Mouse (Mus musculus): ENCODE measurements around the gene Nav2.
A peak's percentile ranks its signal among the peaks of the same experiment; 100 is the strongest.

Gene Nav2

DNA sequence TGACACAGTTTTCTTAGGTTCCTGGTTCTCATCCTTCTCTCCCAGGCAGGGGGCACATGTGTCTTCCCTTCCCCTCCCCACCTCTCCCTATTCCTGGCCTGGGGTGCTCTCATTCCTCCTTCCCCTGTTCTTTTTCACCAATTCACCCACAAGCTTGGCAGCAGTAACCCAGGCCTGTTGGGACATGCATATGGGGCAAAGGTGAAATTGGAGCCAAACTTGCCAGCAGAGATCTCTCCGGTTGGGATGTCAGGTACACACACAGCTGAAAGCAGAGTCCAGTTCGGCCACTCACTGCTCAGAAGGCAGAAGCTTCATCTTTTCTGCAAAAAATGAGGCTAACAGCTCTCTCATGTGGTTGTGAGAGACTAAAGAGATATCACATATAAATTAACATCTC lies 26.3 kb downstream of the Nav2 start:
- DNase-seq (ENCODE audit: low spot score in 2 of 2), result peak; percentile 26 to 45

DNA sequence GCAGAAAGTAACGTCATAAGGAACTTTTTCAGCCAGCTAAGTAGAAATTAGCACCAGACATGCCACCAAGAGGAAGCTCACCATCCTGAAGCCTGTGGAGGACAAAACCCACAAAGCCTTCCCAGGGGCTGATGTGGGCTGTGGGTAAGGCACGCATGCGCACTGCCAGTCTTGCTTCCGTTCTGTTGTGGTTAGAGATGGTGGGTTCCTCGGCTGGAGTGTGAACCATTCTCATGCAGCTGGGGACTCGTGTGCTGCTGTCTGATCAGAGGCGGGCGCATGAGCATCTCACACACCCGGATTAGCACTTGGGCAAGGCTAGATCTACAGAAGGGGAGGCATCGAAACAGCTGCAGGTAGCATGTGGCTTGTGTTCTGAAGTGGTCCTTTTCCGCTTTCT lies 29.0 kb downstream of the Nav2 start:
- DNase-seq (ENCODE audit: low spot score in 2 of 2), result no peak

DNA sequence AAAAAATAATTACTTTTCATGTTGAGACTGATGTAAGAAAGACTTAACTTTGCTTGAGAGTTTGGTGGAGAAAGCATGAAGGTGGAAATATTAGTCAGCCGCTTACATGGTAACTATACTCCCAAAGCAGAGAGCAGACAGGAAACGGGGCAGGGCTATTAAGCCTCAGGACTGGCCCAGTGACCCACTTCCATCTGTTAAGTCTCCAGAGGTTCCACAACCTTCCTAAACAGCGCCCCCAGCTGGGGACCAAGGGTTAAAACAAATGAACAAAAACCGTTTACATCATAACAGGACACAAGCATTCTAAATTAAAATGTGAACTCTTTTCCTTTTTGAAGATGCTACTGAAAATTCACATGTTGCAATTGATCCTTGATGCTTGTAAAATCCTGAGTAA lies 29.7 kb downstream of the Nav2 start:
- no peak for DNase-seq (ENCODE audit: low spot score in 2 of 2)

DNA sequence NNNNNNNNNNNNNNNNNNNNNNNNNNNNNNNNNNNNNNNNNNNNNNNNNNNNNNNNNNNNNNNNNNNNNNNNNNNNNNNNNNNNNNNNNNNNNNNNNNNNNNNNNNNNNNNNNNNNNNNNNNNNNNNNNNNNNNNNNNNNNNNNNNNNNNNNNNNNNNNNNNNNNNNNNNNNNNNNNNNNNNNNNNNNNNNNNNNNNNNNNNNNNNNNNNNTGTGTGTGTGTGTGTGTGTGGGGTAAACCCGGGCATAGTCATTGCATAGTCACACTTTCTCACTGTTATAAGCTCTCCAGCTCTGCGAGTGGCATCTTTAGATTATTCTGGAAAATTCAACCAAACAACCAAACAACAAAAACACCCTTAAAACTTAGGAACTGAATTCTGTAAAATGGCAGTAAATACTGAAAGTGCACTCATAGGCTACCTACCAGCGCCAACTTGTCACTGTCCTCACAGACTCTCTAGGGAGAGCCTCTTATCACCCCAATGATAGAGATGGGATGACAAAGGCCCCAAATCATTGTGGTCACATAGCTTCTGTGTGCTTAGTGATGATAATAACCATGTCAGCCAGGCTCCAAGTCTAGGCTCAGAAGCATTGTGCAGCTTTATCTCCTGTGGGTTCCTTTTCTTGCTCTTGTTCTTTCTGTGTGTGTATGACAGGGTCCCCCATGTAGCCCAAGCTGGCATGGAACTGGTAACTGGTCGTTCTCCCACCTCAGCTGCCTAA lies 40.0 kb downstream of the Nav2 start:
- no peak for DNase-seq (ENCODE audit: low spot score in 2 of 2)

DNA sequence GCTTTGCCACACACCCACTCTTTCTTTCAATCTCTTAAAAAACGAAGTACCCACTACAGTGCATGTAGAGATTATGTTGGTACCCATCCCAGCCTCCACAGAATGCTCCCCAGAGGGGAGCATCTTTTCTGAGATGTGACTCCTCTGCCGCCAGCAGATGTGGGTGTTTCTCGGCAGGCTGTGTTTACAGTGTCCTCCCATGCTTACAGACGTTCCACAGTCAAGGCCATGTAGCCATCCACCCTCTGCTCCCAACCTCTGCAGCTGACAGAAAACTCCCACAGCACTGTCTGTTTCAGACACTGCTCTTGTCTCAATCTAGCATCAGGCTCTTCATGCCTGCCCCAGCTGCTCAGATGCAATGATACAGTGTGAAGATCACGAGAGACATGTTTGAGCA lies 46.0 kb downstream of the Nav2 start:
- DNase-seq (ENCODE audit: low spot score in 2 of 2), result no peak

DNA sequence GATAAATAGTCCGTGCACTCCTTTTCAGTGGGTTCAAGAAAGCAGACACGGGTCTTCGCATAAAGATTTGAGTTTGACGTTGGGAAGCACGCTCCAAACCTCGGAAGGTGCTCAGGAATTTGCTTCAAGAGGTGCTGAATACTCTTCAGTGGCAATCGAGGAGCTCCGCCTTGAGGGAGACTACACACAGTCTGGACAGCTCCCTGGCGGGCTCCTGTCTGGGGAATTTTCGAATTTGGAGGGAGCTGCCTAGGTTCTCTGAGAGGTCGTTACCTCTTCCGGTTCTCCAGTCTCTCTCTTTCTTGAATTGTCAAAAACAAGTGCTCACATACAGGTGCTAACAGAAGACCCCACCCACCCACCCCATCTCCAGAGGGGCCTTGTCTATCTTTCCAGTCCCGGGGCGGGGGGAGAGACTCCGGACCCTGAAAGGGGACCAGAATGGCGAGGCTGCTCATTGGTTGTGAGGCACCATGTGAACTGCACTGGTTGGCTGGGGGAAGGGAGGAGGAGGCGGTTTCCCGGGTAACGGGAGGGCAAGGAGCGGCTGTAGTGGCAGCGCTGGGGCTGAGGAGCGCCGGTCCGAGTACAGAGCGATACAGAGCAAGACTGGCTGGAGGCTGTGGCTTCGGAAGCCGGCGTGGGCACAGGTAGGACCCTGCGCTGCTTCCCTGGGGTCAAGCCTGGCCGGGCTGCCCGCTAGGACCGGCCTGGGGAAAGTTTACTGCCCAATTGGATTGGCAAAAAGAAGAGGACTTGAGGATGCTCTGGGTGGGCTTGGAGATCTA lies 50.2 kb downstream of the Nav2 start:
- no peak for DNase-seq (ENCODE audit: low spot score in 2 of 2)

DNA sequence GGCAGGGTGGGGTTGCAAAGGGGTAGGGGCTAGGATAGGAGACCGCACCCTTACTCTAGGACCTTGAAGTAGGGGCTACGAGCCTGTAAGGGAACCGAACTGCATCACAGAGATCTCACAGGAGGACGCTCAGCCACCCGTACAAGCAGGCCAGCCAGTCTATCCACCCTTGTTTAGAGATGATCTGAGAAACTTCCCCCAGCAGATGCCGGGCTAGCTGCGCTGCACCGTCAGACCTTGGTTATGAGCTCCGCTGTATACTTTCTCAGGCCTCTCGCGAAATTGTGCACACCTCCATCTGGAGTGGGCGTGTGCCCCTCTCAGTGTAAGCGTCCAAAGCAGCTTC lies 50.8 kb downstream of the Nav2 start:
- DNase-seq (ENCODE audit: low spot score in 2 of 2), result no peak

DNA sequence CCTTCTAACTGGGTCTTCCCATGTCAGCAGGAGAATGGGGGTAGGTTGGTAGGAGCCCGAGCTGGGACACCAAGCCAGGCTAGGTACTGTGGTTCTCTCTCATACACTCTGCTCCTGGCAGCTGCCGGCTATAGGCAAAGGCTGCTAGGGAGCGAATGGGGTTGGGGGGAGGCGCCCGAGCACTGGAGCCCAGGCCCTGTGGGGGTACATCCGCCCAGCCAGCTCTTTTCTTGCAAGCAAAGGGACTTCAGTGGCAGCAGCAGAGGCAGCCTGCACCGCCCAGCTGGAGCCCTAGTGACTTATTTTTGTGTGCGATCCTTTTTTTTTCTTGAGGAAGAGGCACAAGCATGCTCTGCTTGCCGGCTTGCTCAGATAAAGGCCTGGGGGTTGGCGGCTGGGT lies 51.6 kb downstream of the Nav2 start:
- DNase-seq (ENCODE audit: low spot score in 2 of 2), result no peak

DNA sequence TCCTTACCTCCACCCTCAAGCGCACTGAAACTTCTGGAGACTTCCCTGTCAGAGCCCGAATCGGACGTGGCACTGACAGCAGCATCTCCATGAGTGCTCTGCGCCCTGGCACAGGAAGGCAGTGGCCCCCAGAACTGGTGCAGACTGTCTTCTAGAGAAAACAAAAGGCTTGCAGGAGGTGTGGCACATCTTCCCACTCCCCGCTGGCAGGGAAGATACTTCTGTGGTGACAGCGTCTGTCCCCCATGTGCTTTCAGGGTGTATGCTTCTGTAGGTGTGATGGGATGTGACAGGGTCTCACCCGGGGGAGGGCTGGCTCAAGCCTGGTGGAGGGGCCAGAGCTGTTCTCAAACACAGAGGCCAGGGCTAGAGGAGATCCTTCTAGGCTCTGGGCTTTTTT lies 53.0 kb downstream of the Nav2 start:
- DNase-seq (ENCODE audit: low spot score in 2 of 2), result no peak

DNA sequence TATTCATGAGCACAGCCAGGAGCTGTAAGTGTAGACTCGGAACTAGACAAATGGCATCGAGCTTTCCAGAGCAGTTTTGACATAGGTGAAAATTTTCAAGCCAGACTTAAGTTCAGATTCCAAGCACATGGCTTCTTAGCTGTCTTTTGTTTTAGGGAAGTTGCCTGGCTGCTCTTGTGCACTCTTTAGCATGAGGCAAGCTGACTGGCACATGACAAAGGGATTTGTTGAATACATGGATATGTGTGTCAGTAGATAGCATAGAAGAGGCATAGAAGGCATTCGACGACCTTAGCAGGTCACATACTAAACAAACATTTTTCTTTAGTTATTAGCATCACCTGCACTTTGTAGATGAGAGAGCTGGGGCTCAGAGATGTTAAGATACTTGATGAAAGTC lies 53.4 kb downstream of the Nav2 start:
- DNase-seq (ENCODE audit: low spot score in 2 of 2), result no peak

DNA sequence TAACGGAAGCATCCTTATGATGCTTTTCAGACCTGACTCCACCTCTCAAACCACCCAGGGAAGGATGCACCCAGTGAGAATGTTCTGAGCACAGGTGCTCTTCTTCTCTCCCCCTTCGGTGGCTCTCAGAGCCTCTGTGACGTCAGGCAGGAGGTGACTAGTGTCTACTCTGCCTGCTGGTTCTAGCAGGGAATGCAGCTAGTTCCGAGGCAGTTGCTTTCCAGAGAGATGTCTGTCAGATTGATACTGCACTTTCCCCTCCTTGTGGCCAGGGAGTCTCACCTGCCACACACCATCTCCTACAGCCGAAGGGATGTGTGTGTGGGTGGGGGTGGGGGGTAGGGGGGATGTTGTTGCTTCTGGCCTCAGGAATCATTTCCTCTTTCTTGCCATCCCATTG lies 54.6 kb downstream of the Nav2 start:
- no peak for DNase-seq (ENCODE audit: low spot score in 2 of 2)

DNA sequence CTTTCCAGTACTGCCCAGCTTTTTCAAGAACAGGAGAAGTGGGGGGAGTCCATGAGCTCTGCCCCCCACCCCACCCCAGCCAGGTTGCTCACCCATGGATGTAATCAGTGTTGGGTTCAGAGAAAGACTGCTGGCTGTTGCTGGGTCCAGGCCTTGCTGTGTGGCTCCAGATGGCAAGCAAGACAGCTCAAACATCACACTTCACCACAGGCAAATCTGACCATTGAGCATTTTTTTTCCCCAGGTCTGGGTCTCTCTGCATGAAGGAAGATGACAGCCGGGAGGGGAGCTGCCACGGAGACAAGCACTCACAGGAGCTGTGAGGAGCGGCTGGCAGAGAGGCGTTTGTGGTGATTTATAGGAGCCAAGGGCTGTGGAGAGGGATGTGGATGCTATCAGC lies 55.0 kb downstream of the Nav2 start:
- DNase-seq (ENCODE audit: low spot score in 2 of 2), result no peak

DNA sequence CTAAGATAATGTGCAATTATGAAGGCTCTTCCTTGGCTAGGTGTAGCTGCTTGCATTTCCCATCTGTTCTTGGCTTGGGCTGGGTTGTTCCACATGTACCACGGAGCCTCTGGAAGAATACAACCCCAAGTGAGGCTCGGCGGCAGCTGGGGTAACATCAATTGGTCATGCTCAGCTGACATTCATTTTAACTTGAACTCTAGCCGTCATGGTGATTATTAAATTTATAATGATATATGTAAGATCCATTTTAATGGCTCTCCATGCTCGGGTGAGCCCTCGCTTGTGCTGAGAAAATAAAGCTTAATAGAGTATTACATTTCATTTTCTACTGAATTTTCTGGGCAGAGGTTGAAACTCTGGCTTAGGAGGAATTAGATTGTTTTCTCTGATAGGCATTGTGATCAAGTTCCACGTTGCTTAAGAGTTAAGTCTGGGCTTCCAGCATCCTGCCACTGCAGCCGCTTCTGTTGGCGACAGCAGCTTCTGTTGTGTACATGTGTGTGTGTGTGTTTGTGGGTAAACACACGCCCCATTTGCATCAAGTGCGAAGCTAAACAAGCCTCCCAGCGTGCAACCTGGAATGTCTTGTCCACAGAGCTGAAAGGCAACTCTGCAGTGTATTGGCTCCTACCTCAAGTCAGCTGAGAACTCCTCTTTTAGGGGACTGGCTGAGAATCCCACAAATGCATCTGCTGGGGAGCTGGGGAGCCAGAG lies 57.4 kb downstream of the Nav2 start:
- DNase-seq (ENCODE audit: low spot score in 2 of 2), result no peak

DNA sequence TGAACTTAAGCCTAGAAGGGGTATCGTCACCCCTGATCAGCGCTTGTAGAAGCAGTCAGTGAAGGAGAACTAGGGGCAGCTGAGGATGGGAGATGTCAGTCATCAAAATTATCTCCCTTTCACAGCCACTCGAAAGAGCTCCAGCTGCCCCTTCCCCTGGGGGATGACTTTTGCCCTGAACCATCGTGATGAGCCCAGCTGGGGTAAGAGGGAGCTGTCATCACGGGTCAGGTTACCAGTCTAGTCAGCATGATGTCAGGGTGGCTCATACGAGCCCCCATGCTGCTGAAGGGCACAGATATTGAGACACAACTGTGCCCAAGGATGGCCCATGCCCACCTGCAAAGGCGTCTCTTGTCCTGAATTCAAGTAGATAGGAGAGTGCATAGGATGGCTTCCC lies 72.5 kb downstream of the Nav2 start:
- DNase-seq (ENCODE audit: low spot score in 2 of 2), result no peak

DNA sequence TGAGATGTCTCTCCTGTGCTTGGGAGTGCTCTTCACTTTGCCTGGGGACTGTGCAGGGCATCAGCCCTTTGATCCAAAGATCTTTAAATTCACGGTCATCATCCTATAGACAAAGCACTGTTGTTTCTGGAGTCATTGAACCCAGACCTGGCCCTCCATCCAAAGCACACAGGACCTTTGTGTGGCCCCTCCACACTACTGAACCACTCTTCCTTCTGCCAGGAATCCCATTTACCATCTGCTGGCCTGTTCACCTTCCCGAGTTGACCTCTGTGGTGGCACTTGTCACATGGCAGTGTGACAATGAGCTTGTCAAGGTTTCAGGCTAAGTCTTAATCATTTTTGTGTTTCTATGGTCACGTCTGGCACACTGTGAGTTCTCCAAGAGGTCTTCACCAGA lies 73.3 kb downstream of the Nav2 start:
- DNase-seq (ENCODE audit: low spot score in 2 of 2), result no peak

DNA sequence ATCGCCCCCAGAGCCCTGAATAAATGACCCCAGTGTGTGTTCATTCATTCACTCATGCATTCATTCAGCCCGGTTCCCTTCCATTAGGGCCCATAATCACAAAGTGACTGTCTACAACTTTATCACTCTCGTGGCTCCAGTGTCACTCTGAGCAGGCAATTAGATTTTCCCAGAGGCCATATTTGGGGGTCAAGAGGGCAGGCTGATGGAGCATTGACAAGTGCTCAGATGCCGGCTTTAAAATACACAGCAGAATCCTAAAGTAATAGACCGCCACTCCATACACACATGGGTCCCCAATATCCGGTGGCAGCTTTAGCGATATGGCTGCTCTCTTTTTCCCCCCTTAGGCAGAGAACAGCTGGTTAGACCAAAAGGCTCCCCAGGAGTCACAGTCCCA lies 74.1 kb downstream of the Nav2 start:
- DNase-seq (ENCODE audit: low spot score in 2 of 2), result no peak

DNA sequence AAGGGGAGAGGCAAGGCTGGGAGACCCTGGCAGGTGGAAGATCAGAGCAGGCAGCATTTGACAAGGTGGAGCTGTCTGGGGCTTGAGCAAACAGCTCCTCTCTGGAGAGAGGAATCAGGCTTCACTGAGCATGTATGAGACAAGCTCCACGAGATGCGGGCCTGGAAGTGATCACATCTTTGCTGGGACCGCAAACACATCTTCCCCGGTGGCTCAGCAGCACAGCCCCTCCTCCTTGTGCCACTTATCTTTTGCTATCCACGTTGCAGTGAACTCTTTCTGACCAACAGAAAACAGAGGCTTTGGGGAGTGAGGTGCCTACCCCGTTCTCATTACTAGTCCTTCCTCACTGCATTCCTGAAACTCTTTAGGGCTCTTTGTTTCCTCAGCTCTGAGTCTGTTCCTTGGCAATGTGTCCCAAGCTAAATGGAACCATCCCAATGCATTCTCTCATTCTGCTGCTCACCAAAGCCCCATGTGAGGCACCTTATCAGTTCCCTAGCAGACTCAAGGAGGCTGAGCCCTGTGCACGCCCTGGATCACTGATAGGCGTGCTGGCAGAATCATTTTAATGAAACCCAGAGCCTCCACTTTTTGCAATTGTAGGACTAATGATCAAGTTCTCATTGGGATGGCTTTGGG lies 83.5 kb downstream of the Nav2 start:
- DNase-seq (ENCODE audit: low spot score in 2 of 2), result no peak

DNA sequence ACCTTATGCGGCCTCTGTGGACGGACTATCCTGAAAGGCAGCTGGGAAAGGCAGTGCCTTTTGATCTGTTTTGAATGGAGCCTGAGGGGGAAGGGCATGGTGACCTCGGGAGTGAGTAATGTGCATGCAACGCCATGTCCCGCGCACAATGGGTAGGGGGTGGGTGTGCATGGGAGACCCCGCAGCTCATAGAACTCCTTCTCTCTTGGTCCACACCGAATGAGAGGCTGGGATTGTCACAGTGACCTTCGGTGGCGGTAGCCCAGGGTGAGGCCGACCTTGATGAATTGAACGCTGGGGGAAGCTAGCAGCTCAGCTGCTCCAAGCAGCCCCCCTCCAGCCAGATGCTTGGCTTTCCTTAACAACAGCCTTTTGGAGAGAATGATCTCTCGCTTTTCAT lies 86.7 kb downstream of the Nav2 start:
- DNase-seq (ENCODE audit: low spot score in 2 of 2), result no peak

DNA sequence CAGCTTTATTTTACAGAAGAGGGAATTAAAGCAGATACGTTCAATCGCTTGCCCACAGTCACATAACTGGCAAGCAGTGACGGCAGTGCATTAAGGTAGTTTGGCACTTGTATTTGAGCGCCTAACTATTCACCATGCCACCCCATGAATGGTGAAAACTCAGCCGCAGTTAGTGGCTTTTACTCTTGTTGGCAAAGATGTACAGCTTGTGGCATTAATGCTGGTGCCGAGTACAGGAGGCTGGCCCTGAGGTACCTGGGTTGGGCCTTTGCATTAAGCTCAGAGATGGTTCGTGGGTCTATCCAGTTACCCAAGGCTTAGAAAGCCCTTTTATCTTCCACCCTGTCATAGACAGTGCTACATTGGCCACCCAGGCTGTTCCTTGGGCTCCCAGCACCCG lies 87.2 kb downstream of the Nav2 start:
- DNase-seq (ENCODE audit: low spot score in 2 of 2), result no peak

DNA sequence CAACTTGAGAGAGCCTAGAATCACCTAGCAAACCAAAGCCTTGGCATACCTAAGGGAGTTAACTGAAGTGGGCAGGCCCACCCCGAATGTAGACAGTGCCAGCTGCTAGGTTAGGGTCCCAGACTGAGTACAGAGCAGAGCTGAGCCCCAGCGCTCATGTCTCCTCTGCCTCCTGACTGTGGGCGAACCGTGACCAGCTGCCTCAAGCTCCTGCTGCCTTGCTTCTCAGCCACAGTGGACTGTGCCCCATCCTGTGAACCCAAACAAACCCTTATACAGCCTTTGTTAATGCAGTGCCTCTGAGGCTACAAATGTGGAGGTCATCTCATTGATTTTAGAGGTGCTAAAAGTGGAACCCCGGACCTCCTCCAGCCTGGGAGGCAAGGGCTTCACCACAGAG lies 88.3 kb downstream of the Nav2 start:
- DNase-seq (ENCODE audit: low spot score in 2 of 2), result no peak

DNA sequence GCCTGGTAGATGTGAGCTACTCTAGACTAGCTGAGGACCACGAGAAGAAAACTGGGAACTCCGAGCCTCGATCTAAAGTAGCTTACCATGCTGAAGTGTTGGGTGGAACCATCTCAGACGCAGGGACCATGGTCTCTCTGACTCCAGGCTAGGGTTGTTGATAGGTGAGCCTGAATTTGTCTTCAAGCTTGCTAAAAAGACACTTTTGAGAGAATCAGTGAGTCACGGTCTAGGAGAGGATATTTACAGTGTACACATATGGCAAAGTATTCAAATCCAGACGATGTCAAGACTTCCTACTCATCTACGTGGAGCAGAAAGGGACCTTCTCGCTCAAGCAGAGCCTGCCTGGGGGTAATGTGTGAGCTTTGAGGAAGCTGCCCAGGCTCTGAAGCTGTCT lies 89.6 kb downstream of the Nav2 start:
- DNase-seq (ENCODE audit: low spot score in 2 of 2), result no peak

DNA sequence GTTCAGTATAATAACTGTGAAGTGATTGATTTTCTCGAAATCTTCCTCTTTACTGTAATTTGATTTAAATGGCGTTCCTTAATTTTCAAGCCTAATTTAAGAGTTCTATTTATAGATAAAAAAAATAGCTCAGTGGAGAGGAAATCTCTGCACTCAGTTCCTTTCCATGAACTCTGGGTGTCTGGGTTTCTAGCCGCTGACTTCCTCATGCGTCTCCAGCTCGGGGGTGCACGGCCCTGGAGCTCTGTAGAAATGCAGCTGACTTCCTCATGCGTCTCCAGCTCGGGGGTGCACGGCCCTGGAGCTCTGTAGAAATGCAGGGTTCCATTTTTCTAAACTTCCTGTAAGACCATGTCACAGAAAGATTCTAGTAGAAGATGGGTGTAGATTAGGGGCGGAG lies 90.1 kb downstream of the Nav2 start:
- DNase-seq (ENCODE audit: low spot score in 2 of 2), result no peak

DNA sequence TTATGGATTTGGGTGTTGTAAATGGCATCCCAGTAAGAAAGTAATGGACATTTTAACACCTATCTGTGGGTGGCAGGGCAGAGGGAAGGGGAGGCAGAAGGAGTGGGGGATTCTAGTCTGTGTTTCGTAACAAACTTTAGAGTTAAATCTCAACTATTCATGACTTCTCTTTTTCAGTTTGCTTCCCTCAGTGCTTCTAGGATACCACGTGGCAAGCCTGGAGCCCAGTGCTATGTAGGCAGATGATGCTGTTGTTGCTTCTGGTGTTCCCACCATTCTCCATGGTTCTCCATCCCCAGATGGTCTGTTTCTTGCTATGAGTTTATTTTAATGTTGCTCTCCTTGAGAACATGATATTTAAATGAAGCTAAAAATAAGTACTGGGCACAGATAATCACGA lies 92.3 kb downstream of the Nav2 start:
- DNase-seq (ENCODE audit: low spot score in 2 of 2), result no peak

Data from urinary bladder, postnatal 36 days (tissue).